Comparison of ENCODE assay signal across 15 mouse cellular contexts in the genomic region with DNA sequence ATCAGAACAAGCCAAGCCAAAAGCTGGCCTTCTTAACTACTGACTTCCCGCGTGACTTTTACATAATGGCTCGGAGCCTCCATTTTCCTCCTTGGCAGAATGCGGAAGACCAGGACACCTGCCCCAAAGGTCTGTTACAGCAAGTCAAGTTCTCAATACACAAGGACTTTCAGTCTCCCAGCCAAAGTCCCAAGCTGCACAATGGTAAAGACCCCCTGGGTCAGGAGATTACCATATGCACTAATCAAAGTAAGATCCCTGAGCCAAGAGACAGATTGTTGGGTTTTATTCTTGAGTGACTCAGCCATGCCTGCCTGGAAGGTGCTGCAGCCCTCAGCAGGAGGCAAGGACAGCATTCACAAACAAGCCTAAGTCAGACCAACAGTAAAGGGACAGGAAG. TPM values are rescaled to one million over a fixed set of nuclear protein-coding genes. Genes with fewer than 3 reads are reported as not detected.
DNase-seq lines count a peak whose midpoint lies in the region; TF ChIP-seq lines count a peak whose summit lies in the region.
"Had no signal": no experiment of that assay in that cellular context is flagged by ENCODE, and none has a peak within 500 bp of the region (broad histone marks: within the 10 kb centered on the region; RNA-seq: fewer than 3 reads in every experiment).

No protein-coding gene starts in this region.

- peak overlapping the region; percentile 93 for H3K27ac ChIP-seq in ES-E14 (ENCODE audit: insufficient read depth, low read depth, low read length, poor library complexity, severe bottlenecking)
- H3K27ac ChIP-seq: forebrain, embryonic 10.5 days; heart, embryonic 15.5 days; liver, embryonic 14.5 days had no signal

- in situ Hi-C loops in ES-E14 (cut with MboI; ENCODE audit: low sequenced_read_pairs in 2 of 2, unreplicated experiment in 2 of 2): loop anchor here in 1 of 2 experiments (25.0 kb wide), 1 partner anchor 706 kb away; a partner anchor contains a TSS

- peaks cover 50% of the 10 kb centered on the region for H3K36me3 ChIP-seq in ES-E14 (ENCODE audit: control insufficient read depth, insufficient read depth, low read length, poor library complexity, severe bottlenecking)

- no peaks in the 10 kb centered on the region for H3K9me3 ChIP-seq in ES-E14 (ENCODE audit: control insufficient read depth, insufficient read depth, low read depth, low read length)
- H3K9me3 ChIP-seq: forebrain, embryonic 10.5 days; G1E; heart, embryonic 15.5 days; megakaryocyte, embryonic 14.5 days had no signal

- peak overlapping the region; percentile 7 to 15; a peak in 2 of 4 replicates for H3K4me3 ChIP-seq in ES-E14 (ENCODE audit: insufficient read depth in 1 of 2, low read depth in 1 of 2, low read length in 2 of 2, poor library complexity in 1 of 2, severe bottlenecking in 1 of 2)
- H3K4me3 ChIP-seq: forebrain, embryonic 10.5 days; heart, embryonic 15.5 days; megakaryocyte, embryonic 14.5 days had no signal

- peaks cover 5 to 17% of the 10 kb centered on the region in 2 experiments for H3K4me1 ChIP-seq in ES-E14 (ENCODE audit: control insufficient read depth in 2 of 2, insufficient read depth in 2 of 2, low read length in 2 of 2, poor library complexity in 1 of 2)

- H3K9ac ChIP-seq in ES-E14 (ENCODE audit: insufficient read depth, low read depth, low read length, poor library complexity, severe bottlenecking): peak overlapping the region; percentile 67
- H3K9ac ChIP-seq: heart, embryonic 15.5 days; liver, embryonic 14.5 days had no signal

- peak; percentile 7 for DNase-seq in kidney, postnatal 10 days
- no peak for DNase-seq in kidney, postnatal 4 days
- no peak for DNase-seq in ES-E14 (ENCODE audit: low read depth, low spot score)
- DNase-seq in ZHBTc4 (ENCODE audit: low read depth, low spot score): peak; percentile 91
- peak; percentile 59 to 81 for DNase-seq in cerebellum, postnatal 36 days
- no peak for DNase-seq in urinary bladder, postnatal 25 days (ENCODE audit: low spot score)
- DNase-seq in right cerebral cortex, postnatal 14 days: no peak
- no peak for DNase-seq in frontal cortex, postnatal 25 days (ENCODE audit: low spot score in 2 of 2)
- DNase-seq: adrenal gland, postnatal 14 days; gastrocnemius, postnatal 36 days had no signal

TF ChIP-seq in ES-E14, 5 proteins besides CTCF, POLR2A, EP300 and RAD21:
- TF ChIP-seq ZNF384 (IDR thresholded peaks at IDR 0.05; ENCODE audit: low read depth, low read length) (no peak), MAFK (IDR thresholded peaks at IDR 0.05; ENCODE audit: insufficient read depth, low read depth, low read length) (0 out of 2 replicates have a peak, but pooled peaks have one; percentile 44), ZC3H11A (IDR thresholded peaks at IDR 0.05; ENCODE audit: borderline replicate concordance, low read depth, low read length) (no peak)
TF ChIP-seq in ES-E14: peak in this region for 1.

RNA-seq across cellular contexts. Expression of a gene that starts 33.5 kb away (rescaled TPM):
- 136 and 147 TPM in 2 replicates for total RNA-seq in ES-E14 (2012; rRNA removed)

Comparison
In these comparisons a context has a peak if more than half of its experiments do, and no peak if none do; other contexts are left out.
1. DNase-seq: peak in kidney, postnatal 10 days (single experiment), ZHBTc4 (single experiment) and cerebellum, postnatal 36 days (2 of 2); none in kidney, postnatal 4 days (0 of 2), ES-E14 (single experiment), urinary bladder, postnatal 25 days (single experiment), right cerebral cortex, postnatal 14 days (single experiment) and frontal cortex, postnatal 25 days (0 of 2).